Mouse (Mus musculus): ENCODE measurements around the gene Cds1. TPM values are rescaled to one million over a fixed set of nuclear protein-coding genes. Genes with fewer than 3 reads are reported as not detected.

The Cds1 gene
- polyA plus RNA-seq, 2 experiments, result 0.23 to 0.29 TPM

DNA sequence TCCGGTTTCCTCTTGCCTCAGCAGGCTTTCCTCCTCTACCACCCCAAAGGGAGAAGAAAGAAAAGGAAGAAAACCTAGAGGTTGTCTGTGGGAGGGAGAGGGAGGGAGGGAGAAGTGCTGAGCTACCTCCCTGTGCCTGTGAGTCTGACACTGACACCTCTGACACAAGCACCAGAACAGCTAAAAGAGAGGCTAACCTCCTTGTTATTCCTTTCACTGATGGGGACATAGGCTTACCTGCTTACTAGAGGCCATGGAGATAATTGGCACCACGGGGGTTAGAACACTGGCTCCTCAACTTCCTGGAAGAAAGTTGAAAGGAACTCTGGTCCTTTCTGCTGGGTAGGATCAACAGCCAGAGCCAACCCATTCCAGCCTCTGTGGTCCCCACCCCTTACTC, 1.4 kb upstream of the Cds1 start:
- H3K9me3 ChIP-seq (ENCODE audit: control insufficient read depth, low read length), result no peaks in the 10 kb centered on the region
- H3K27me3 ChIP-seq (ENCODE audit: control insufficient read depth, insufficient read depth, low read length), result peaks cover 53% of the 10 kb centered on the region
- no peak overlapping the region for H3K4me3 ChIP-seq (ENCODE audit: insufficient read depth in 1 of 2, low read depth in 2 of 2, low read length in 2 of 2)
- H3K9ac ChIP-seq (replicated peaks), result no peak overlapping the region
- H3K4me2 ChIP-seq (ENCODE audit: low read depth), result no peak overlapping the region
- TF ChIP-seq EP300 (IDR thresholded peaks at IDR 0.05; ENCODE audit: low read depth), result no peak
- no peak for TF ChIP-seq CTCF (IDR thresholded peaks at IDR 0.05; ENCODE audit: low read depth)
- H3K36me3 ChIP-seq (replicated peaks; ENCODE audit: control insufficient read depth, insufficient read depth, low read depth), result no peaks in the 10 kb centered on the region
- ATAC-seq (ENCODE audit: insufficient read depth), result no peak
- 9% methylated on average over 2 of the region's 2 CpGs for WGBS (ENCODE audit: insufficient replicate concordance)
- no peaks in the 10 kb centered on the region for H3K4me1 ChIP-seq (replicated peaks; ENCODE audit: control insufficient read depth in 2 of 2, insufficient read depth in 2 of 2, low read length in 1 of 2)
- H3K27ac ChIP-seq, result no peak overlapping the region
- no peak for DNase-seq (ENCODE audit: low read depth in 3 of 3, low spot score in 3 of 3)

DNA sequence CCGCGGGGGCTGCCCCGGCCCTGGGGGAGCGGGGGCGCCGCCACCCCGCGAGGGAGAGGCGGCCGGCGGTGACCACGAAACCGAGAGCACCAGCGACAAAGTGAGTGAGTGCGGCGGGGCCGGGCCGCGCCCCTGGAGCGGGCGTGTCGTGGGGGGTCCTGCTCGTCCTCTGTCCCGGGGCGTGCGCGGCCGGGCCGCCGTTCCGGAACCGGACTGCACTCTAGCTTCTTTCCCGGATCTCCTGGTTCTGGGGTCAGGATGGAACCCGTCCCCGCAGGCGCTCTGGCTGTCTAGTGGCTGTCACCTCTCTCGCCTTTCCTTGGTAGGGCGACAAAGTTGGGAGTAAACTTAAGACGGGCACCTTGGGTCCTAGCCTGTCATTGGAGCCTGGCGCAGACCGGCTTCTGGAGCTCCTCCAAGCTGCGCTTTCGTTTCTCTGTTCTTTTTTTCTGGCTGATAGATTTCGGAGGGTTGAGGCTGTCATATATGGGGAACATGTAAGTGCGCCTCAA, 516 bp downstream of the Cds1 start:
- peak overlapping the region; percentile 68 for H3K4me2 ChIP-seq (ENCODE audit: low read depth)
- TF ChIP-seq CTCF (IDR thresholded peaks at IDR 0.05; ENCODE audit: low read depth), result no peak
- TF ChIP-seq EP300 (IDR thresholded peaks at IDR 0.05; ENCODE audit: low read depth), result no peak
- no peak for DNase-seq (ENCODE audit: low read depth in 3 of 3, low spot score in 3 of 3)
- H3K4me1 ChIP-seq (replicated peaks; ENCODE audit: control insufficient read depth in 2 of 2, insufficient read depth in 2 of 2, low read length in 1 of 2), result no peaks in the 10 kb centered on the region
- no peak overlapping the region for H3K27ac ChIP-seq
- H3K9ac ChIP-seq (replicated peaks), result no peak overlapping the region
- no peaks in the 10 kb centered on the region for H3K9me3 ChIP-seq (ENCODE audit: control insufficient read depth, low read length)
- under 1% methylated on average over 39 of the region's 45 CpGs for whole genome bisulfite sequencing (ENCODE audit: insufficient replicate concordance)
- H3K36me3 ChIP-seq (replicated peaks; ENCODE audit: control insufficient read depth, insufficient read depth, low read depth), result no peaks in the 10 kb centered on the region
- peaks cover 53% of the 10 kb centered on the region for H3K27me3 ChIP-seq (ENCODE audit: control insufficient read depth, insufficient read depth, low read length)
- no peak for ATAC-seq (ENCODE audit: insufficient read depth)
- peak overlapping the region; percentile 52 to 55 for H3K4me3 ChIP-seq (ENCODE audit: insufficient read depth in 1 of 2, low read depth in 2 of 2, low read length in 2 of 2)

DNA sequence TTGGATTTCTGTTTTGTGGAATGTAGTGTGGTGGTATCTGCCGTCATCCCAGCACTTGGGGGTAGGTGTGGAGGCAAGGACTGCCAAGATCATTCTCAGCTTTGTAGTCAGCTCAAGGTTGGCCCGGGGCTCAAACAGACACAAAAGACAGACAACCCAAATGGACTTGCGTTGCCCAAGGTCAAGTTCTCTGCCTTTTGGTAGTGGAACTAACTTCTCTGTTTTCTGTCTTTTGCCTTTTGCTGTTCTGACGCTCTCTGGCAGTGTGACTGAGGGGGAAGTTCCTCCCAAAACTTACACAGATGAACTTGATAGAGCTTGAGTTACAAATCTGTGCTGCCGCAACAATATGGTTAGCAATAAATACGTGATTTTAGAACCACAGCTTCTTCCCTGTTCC, 1.3 kb downstream of the Cds1 start:
- Histone ChIP-seq H3K9me3 (ENCODE audit: control insufficient read depth, low read length) (no peaks in the 10 kb centered on the region), H3K27me3 (ENCODE audit: control insufficient read depth, insufficient read depth, low read length) (peaks cover 53% of the 10 kb centered on the region), H3K36me3 (replicated peaks; ENCODE audit: control insufficient read depth, insufficient read depth, low read depth) (no peaks in the 10 kb centered on the region), H3K4me1 (replicated peaks; ENCODE audit: control insufficient read depth in 2 of 2, insufficient read depth in 2 of 2, low read length in 1 of 2) (no peaks in the 10 kb centered on the region), H3K9ac (replicated peaks) (no peak overlapping the region), H3K27ac (no peak overlapping the region), H3K4me2 (ENCODE audit: low read depth) (no peak overlapping the region), H3K4me3 (ENCODE audit: insufficient read depth in 1 of 2, low read depth in 2 of 2, low read length in 2 of 2) (no peak overlapping the region)
- 13% methylated on average over 6 of the region's 6 CpGs for WGBS (ENCODE audit: insufficient replicate concordance)
- no peak for DNase-seq (ENCODE audit: low read depth in 3 of 3, low spot score in 3 of 3)
- no peak for TF ChIP-seq EP300 (IDR thresholded peaks at IDR 0.05; ENCODE audit: low read depth)
- no peak for TF ChIP-seq CTCF (IDR thresholded peaks at IDR 0.05; ENCODE audit: low read depth)
- ATAC-seq (ENCODE audit: insufficient read depth), result no peak

DNA sequence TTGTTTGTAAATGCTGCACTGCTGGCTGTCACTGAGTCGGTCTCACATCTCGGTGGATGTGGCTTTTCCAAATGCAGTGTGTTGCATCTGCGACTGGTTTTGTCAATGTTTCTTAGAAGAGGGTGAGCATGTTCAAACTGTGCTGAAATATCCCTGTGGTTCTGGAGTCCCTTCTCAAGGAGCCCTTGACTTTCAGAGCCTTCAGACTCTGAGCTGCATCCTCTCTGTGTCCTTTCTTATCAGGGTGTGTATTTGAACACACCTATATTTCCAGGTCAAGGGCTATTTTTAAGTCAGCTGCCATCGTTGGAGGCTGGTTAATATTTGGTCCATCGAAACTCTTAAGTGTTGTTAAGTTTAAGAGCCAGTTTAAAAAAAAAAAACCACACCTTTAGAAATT, 2.2 kb downstream of the Cds1 start:
- Histone ChIP-seq H3K27me3 (ENCODE audit: control insufficient read depth, insufficient read depth, low read length) (peaks cover 53% of the 10 kb centered on the region), H3K4me3 (ENCODE audit: insufficient read depth in 1 of 2, low read depth in 2 of 2, low read length in 2 of 2) (no peak overlapping the region), H3K9me3 (ENCODE audit: control insufficient read depth, low read length) (no peaks in the 10 kb centered on the region), H3K4me2 (ENCODE audit: low read depth) (no peak overlapping the region), H3K36me3 (replicated peaks; ENCODE audit: control insufficient read depth, insufficient read depth, low read depth) (no peaks in the 10 kb centered on the region), H3K27ac (no peak overlapping the region), H3K4me1 (replicated peaks; ENCODE audit: control insufficient read depth in 2 of 2, insufficient read depth in 2 of 2, low read length in 1 of 2) (no peaks in the 10 kb centered on the region), H3K9ac (replicated peaks) (no peak overlapping the region)
- DNase-seq (ENCODE audit: low read depth in 3 of 3, low spot score in 3 of 3), result no peak
- TF ChIP-seq CTCF (IDR thresholded peaks at IDR 0.05; ENCODE audit: low read depth) (no peak), EP300 (IDR thresholded peaks at IDR 0.05; ENCODE audit: low read depth) (no peak)
- no peak for ATAC-seq (ENCODE audit: insufficient read depth)
- WGBS (ENCODE audit: insufficient replicate concordance), result 51% methylated on average over 5 of the region's 5 CpGs

DNA sequence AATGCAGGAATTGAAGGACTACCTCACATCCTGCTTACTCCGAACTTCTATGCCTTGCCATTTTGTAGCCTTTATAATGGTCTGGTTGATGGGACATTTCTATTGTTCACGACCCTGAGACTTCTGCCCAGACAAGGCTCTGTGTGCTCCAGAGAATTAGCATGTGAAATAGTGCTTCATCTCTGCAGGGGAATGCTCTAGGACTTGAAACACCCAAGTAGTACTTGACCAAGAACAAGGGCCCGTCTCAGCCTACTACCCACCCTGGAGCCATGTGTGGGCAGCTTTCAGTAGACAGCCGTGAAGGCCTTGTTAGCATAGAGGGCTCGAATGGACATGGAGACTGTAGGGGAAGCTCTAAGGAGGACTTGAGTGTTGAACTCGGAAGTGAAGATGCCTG, 2.6 kb downstream of the Cds1 start:
- TF ChIP-seq CTCF (IDR thresholded peaks at IDR 0.05; ENCODE audit: low read depth) (no peak), EP300 (IDR thresholded peaks at IDR 0.05; ENCODE audit: low read depth) (no peak)
- Histone ChIP-seq H3K4me3 (ENCODE audit: insufficient read depth in 1 of 2, low read depth in 2 of 2, low read length in 2 of 2) (no peak overlapping the region), H3K9me3 (ENCODE audit: control insufficient read depth, low read length) (no peaks in the 10 kb centered on the region), H3K36me3 (replicated peaks; ENCODE audit: control insufficient read depth, insufficient read depth, low read depth) (no peaks in the 10 kb centered on the region), H3K27me3 (ENCODE audit: control insufficient read depth, insufficient read depth, low read length) (peaks cover 51% of the 10 kb centered on the region), H3K9ac (replicated peaks) (no peak overlapping the region), H3K4me1 (replicated peaks; ENCODE audit: control insufficient read depth in 2 of 2, insufficient read depth in 2 of 2, low read length in 1 of 2) (no peaks in the 10 kb centered on the region), H3K27ac (no peak overlapping the region), H3K4me2 (ENCODE audit: low read depth) (no peak overlapping the region)
- ATAC-seq (ENCODE audit: insufficient read depth) (no peak), DNase-seq (ENCODE audit: low read depth in 3 of 3, low spot score in 3 of 3) (no peak)
- WGBS (ENCODE audit: insufficient replicate concordance), result 54% methylated on average over 6 of the region's 6 CpGs

Data from liver, embryonic 14.5 days (tissue).